In genomic region chr11:69991711-69992110, GRCm38 (mm10) we compare ENCODE assay signal across 7 mouse cellular contexts. TPM values are rescaled to one million over a fixed set of nuclear protein-coding genes. Genes with fewer than 3 reads are reported as not detected.
DNase-seq lines count a peak whose midpoint lies in the region; ATAC-seq and TF ChIP-seq lines count a peak whose summit lies in the region.

No protein-coding gene starts in this region.

- 0 out of 2 replicates have a peak, but pooled peaks have one; percentile 28 for TF ChIP-seq POLR2A in limb, embryonic 14.5 days (IDR thresholded peaks at IDR 0.05; ENCODE audit: borderline replicate concordance, extremely low read depth, insufficient read depth, insufficient read length)
- no peak for TF ChIP-seq POLR2A in small intestine, adult 2 months (IDR thresholded peaks at IDR 0.05; ENCODE audit: low read depth, low read length)

- H3K27ac ChIP-seq in lung, postnatal 0 days (ENCODE audit: low read length) = peak overlapping the region; percentile 87
- peak overlapping the region; percentile 94 for H3K27ac ChIP-seq in forebrain, embryonic 12.5 days
- peak overlapping the region; percentile 83 for H3K27ac ChIP-seq in limb, embryonic 14.5 days (replicated peaks; ENCODE audit: low read depth, low read length)
- H3K27ac ChIP-seq in small intestine, adult 2 months (ENCODE audit: insufficient read depth, low read depth, low read length) = peak overlapping the region; percentile 96

- WGBS in lung, postnatal 0 days = under 1% methylated on average over 15 of the region's 15 CpGs
- 1% methylated on average over 15 of the region's 15 CpGs for WGBS in forebrain, embryonic 12.5 days
- 0% methylated on average over 15 of the region's 15 CpGs for WGBS in limb, embryonic 14.5 days
- WGBS in small intestine, adult 2 months = under 1% methylated on average over 15 of the region's 15 CpGs

- H3K9ac ChIP-seq in lung, postnatal 0 days (replicated peaks; ENCODE audit: low read depth) = peak overlapping the region; percentile 92
- H3K9ac ChIP-seq in forebrain, embryonic 12.5 days = peak overlapping the region; percentile 91
- H3K9ac ChIP-seq in limb, embryonic 14.5 days (ENCODE audit: low read depth, low read length, severe bottlenecking) = peak overlapping the region; percentile 84

- peak overlapping the region; percentile 66 for H3K4me3 ChIP-seq in lung, postnatal 0 days (ENCODE audit: low read depth, low read length)
- H3K4me3 ChIP-seq in forebrain, embryonic 12.5 days (replicated peaks) = peak overlapping the region; percentile 75
- peak overlapping the region; percentile 78 for H3K4me3 ChIP-seq in limb, embryonic 14.5 days (replicated peaks; ENCODE audit: low read length)
- H3K4me3 ChIP-seq in small intestine, adult 2 months (ENCODE audit: low read depth, low read length) = peak overlapping the region; percentile 86

- TF ChIP-seq CTCF in lung, postnatal 0 days (IDR thresholded peaks at IDR 0.05) = no peak
- no peak for TF ChIP-seq CTCF in small intestine, adult 2 months (IDR thresholded peaks at IDR 0.05; ENCODE audit: extremely low read depth, insufficient read length, insufficient replicate concordance, low read depth, low read length)

- DNase-seq in lung, postnatal 0 days (ENCODE audit: low spot score) = no peak
- DNase-seq in lung, postnatal 14 days = no peak
- DNase-seq in limb, embryonic 14.5 days (ENCODE audit: low spot score) = no peak
- no peak for DNase-seq in adrenal gland, adult (ENCODE audit: inconsistent age in 2 of 2, low spot score in 1 of 2)

- H3K4me1 ChIP-seq in lung, postnatal 0 days (ENCODE audit: insufficient read depth, low read depth, low read length) = peaks cover 9% of the 10 kb centered on the region; the same call in 1 of the 2 replicates
- H3K4me1 ChIP-seq in forebrain, embryonic 12.5 days = peaks cover 21% of the 10 kb centered on the region
- H3K4me1 ChIP-seq in limb, embryonic 14.5 days (ENCODE audit: control insufficient read depth, insufficient read depth, low read length) = peaks cover 9% of the 10 kb centered on the region; the same call in 1 of the 2 replicates
- peaks cover 5% of the 10 kb centered on the region for H3K4me1 ChIP-seq in small intestine, adult 2 months (ENCODE audit: control insufficient read depth, insufficient read depth, insufficient read length, low read length)

- H3K4me2 ChIP-seq in lung, postnatal 0 days (replicated peaks; ENCODE audit: low read depth, low read length) = peak overlapping the region; percentile 57
- peak overlapping the region; percentile 72 for H3K4me2 ChIP-seq in forebrain, embryonic 12.5 days
- peak overlapping the region; percentile 65 for H3K4me2 ChIP-seq in limb, embryonic 14.5 days (replicated peaks; ENCODE audit: low read depth, low read length, severe bottlenecking)

- H3K36me3 ChIP-seq in lung, postnatal 0 days (ENCODE audit: insufficient read depth, low read length) = peaks cover 9% of the 10 kb centered on the region; the same call in 1 of the 2 replicates
- peaks cover 49% of the 10 kb centered on the region for H3K36me3 ChIP-seq in forebrain, embryonic 12.5 days (replicated peaks)
- H3K36me3 ChIP-seq in limb, embryonic 14.5 days (ENCODE audit: control insufficient read depth, insufficient read depth, low read length) = peaks cover 56% of the 10 kb centered on the region
- H3K36me3 ChIP-seq in small intestine, adult 2 months (ENCODE audit: control insufficient read depth, insufficient read depth, low read length) = peaks cover 42% of the 10 kb centered on the region

- H3K27me3 ChIP-seq in lung, postnatal 0 days (replicated peaks; ENCODE audit: insufficient read depth, low read length) = no peaks in the 10 kb centered on the region
- no peaks in the 10 kb centered on the region for H3K27me3 ChIP-seq in forebrain, embryonic 12.5 days
- H3K27me3 ChIP-seq in limb, embryonic 14.5 days (ENCODE audit: control insufficient read depth, insufficient read depth, low read length) = no peaks in the 10 kb centered on the region
- no peaks in the 10 kb centered on the region for H3K27me3 ChIP-seq in small intestine, adult 2 months (ENCODE audit: control insufficient read depth, insufficient read depth, low read length)

- no peak for ATAC-seq in lung, postnatal 0 days
- ATAC-seq in forebrain, embryonic 12.5 days (ENCODE audit: low FRiP score) = peak; percentile 24
- peak; percentile 2; the same call in 1 of the 2 replicates for ATAC-seq in limb, embryonic 14.5 days (ENCODE audit: low FRiP score, low read depth)
- no peak for ATAC-seq in granulocyte monocyte progenitor cell, adult 5-6 weeks (replicated peaks; ENCODE audit: poor library complexity, severe bottlenecking)

- no peaks in the 10 kb centered on the region for H3K9me3 ChIP-seq in lung, postnatal 0 days (ENCODE audit: low read length)
- no peaks in the 10 kb centered on the region for H3K9me3 ChIP-seq in forebrain, embryonic 12.5 days
- no peaks in the 10 kb centered on the region for H3K9me3 ChIP-seq in limb, embryonic 14.5 days (ENCODE audit: control insufficient read depth, low read length)

- no peak for TF ChIP-seq EP300 in lung, postnatal 0 days (IDR thresholded peaks at IDR 0.05)

RNA-seq across cellular contexts. Expression of gene Gabarap, which starts 0.8 kb away (rescaled TPM):
- polyA plus RNA-seq in lung, postnatal 0 days (2015; fragmentation: Nextera tagmentation; extraction: Ambion mirVana) = 624 and 645 TPM in 2 replicates
- 527 and 539 TPM in 2 replicates for polyA plus RNA-seq in forebrain, embryonic 12.5 days (2016; fragmentation: Nextera tagmentation; extraction: Ambion mirVana)
- polyA plus RNA-seq in limb, embryonic 14.5 days (2012; rRNA removed) = 431 and 477 TPM in 2 replicates
- 574 and 593 TPM in 2 replicates for polyA plus RNA-seq in limb, embryonic 14.5 days (2014; fragmentation: Nextera tagmentation; extraction: Ambion mirVana)
- polyA plus RNA-seq in small intestine, adult 2 months (2012; rRNA removed) = 211 and 564 TPM in 2 replicates
- total RNA-seq in granulocyte monocyte progenitor cell, adult 5-6 weeks (2014; fragmentation: Nextera tagmentation) = 288 and 367 TPM in 2 replicates
- 239 and 250 TPM in 2 replicates for total RNA-seq in granulocyte monocyte progenitor cell, adult 5-6 weeks (2017)

RNA-seq across cellular contexts. Expression of gene Phf23, which starts 3.9 kb away (rescaled TPM):
- 57.5 and 61.3 TPM in 2 replicates for polyA plus RNA-seq in lung, postnatal 0 days (2015; fragmentation: Nextera tagmentation; extraction: Ambion mirVana)
- 91.3 and 99.1 TPM in 2 replicates for polyA plus RNA-seq in forebrain, embryonic 12.5 days (2016; fragmentation: Nextera tagmentation; extraction: Ambion mirVana)
- 66.7 and 69.2 TPM in 2 replicates for polyA plus RNA-seq in limb, embryonic 14.5 days (2012; rRNA removed)
- 51.7 and 60.5 TPM in 2 replicates for polyA plus RNA-seq in limb, embryonic 14.5 days (2014; fragmentation: Nextera tagmentation; extraction: Ambion mirVana)
- polyA plus RNA-seq in small intestine, adult 2 months (2012; rRNA removed) = 5.7 and 12.4 TPM in 2 replicates
- total RNA-seq in granulocyte monocyte progenitor cell, adult 5-6 weeks (2014; fragmentation: Nextera tagmentation) = 41.7 and 45.8 TPM in 2 replicates
- 30.2 and 32.3 TPM in 2 replicates for total RNA-seq in granulocyte monocyte progenitor cell, adult 5-6 weeks (2017)

RNA-seq across cellular contexts. Expression of gene Dvl2, which starts 8.7 kb away (rescaled TPM):
- 14.6 and 15.1 TPM in 2 replicates for polyA plus RNA-seq in lung, postnatal 0 days (2015; fragmentation: Nextera tagmentation; extraction: Ambion mirVana)
- 45.2 and 46.6 TPM in 2 replicates for polyA plus RNA-seq in forebrain, embryonic 12.5 days (2016; fragmentation: Nextera tagmentation; extraction: Ambion mirVana)
- 65.4 and 81.0 TPM in 2 replicates for polyA plus RNA-seq in limb, embryonic 14.5 days (2012; rRNA removed)
- 40.3 and 47.0 TPM in 2 replicates for polyA plus RNA-seq in limb, embryonic 14.5 days (2014; fragmentation: Nextera tagmentation; extraction: Ambion mirVana)
- polyA plus RNA-seq in small intestine, adult 2 months (2012; rRNA removed) = 5.2 and 7.4 TPM in 2 replicates
- total RNA-seq in granulocyte monocyte progenitor cell, adult 5-6 weeks (2014; fragmentation: Nextera tagmentation) = 4.6 and 24.5 TPM in 2 replicates
- 16.1 and 18.0 TPM in 2 replicates for total RNA-seq in granulocyte monocyte progenitor cell, adult 5-6 weeks (2017)

RNA-seq across cellular contexts. Expression of gene Elp5, which starts 9.4 kb away (rescaled TPM):
- polyA plus RNA-seq in lung, postnatal 0 days (2015; fragmentation: Nextera tagmentation; extraction: Ambion mirVana) = 65.9 and 72.1 TPM in 2 replicates
- polyA plus RNA-seq in forebrain, embryonic 12.5 days (2016; fragmentation: Nextera tagmentation; extraction: Ambion mirVana) = 129 and 141 TPM in 2 replicates
- polyA plus RNA-seq in limb, embryonic 14.5 days (2012; rRNA removed) = 101 and 111 TPM in 2 replicates
- 118 and 122 TPM in 2 replicates for polyA plus RNA-seq in limb, embryonic 14.5 days (2014; fragmentation: Nextera tagmentation; extraction: Ambion mirVana)
- 24.4 and 37.8 TPM in 2 replicates for polyA plus RNA-seq in small intestine, adult 2 months (2012; rRNA removed)
- total RNA-seq in granulocyte monocyte progenitor cell, adult 5-6 weeks (2014; fragmentation: Nextera tagmentation) = 59.4 and 70.0 TPM in 2 replicates
- 58.2 and 77.5 TPM in 2 replicates for total RNA-seq in granulocyte monocyte progenitor cell, adult 5-6 weeks (2017)

RNA-seq across cellular contexts. Expression of gene Ctdnep1, which starts 10.8 kb away (rescaled TPM):
- 23.7 and 24.7 TPM in 2 replicates for polyA plus RNA-seq in lung, postnatal 0 days (2015; fragmentation: Nextera tagmentation; extraction: Ambion mirVana)
- 19.9 and 20.7 TPM in 2 replicates for polyA plus RNA-seq in forebrain, embryonic 12.5 days (2016; fragmentation: Nextera tagmentation; extraction: Ambion mirVana)
- polyA plus RNA-seq in limb, embryonic 14.5 days (2012; rRNA removed) = 117 and 125 TPM in 2 replicates
- polyA plus RNA-seq in limb, embryonic 14.5 days (2014; fragmentation: Nextera tagmentation; extraction: Ambion mirVana) = 38.3 and 40.1 TPM in 2 replicates
- 59.7 and 116 TPM in 2 replicates for polyA plus RNA-seq in small intestine, adult 2 months (2012; rRNA removed)
- total RNA-seq in granulocyte monocyte progenitor cell, adult 5-6 weeks (2014; fragmentation: Nextera tagmentation) = 191 and 254 TPM in 2 replicates
- 19.3 and 23.8 TPM in 2 replicates for total RNA-seq in granulocyte monocyte progenitor cell, adult 5-6 weeks (2017)

Comparison
In these comparisons a context has a peak if more than half of its experiments do, and no peak if none do; other contexts are left out.
1. ATAC-seq: peak in forebrain, embryonic 12.5 days (single experiment) and limb, embryonic 14.5 days (single experiment); none in lung, postnatal 0 days (single experiment) and granulocyte monocyte progenitor cell, adult 5-6 weeks (single experiment).
2. Peak in every context shown above with its lines, with median percentiles within 50 percentile points of each other: H3K27ac ChIP-seq, H3K4me2 ChIP-seq, H3K4me3 ChIP-seq and H3K9ac ChIP-seq.